Mouse (Mus musculus) mouse trophoblast stem cell (cell line): ENCODE data around the gene Acbd4.

Experiments used
- in situ Hi-C, 2 experiments: fragments of 300-500 bp; cut with MseI, MboI; formaldehyde crosslinking; loops; 2 replicates in 1 of 2; 3 replicates in 1 of 2; pipeline ENCODE4 v1.15.1; 2025

Gene Acbd4

DNA sequence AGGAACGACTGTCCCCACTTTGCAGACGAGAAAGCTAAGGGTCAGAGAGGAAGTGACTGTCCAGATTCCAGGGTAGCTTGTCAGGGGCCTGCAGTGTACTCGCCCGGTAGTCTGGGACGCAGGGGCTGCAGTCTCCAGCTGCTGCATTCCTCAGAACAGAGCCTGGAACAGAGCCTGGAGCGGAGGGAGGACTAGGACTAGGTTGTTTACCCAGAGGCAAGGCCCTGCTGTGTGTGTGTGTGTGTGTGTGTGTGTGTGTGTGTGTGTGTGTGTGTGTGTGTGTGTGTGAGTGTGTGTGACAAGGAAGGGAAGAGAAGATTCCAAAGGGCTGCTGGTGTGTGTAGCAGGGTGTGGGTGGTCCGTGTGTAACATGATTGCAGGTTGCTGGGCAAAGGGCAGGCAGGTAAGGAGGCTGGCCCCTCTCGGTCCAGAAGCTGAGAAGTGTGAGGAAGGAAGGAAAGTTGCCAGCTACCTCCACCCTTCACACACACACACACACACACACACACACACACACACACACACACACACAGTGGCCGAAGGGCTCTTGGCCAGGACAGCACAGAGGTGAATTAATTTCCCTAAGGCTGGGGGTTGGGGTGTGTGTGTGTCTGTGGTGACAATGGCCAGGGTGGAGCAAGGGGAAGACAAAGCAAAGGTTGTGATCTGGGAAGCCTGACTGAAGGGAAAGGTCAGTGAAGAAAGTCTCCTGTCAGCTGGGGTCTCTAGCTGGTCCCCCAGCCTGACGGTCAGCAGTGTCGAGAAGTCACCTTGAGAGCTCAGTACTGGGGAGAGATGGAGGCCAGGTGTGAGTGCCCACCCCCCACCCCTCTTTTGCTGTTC is 39.8 kb downstream of the Acbd4 start:
- in situ Hi-C loops, result no loop called here

DNA sequence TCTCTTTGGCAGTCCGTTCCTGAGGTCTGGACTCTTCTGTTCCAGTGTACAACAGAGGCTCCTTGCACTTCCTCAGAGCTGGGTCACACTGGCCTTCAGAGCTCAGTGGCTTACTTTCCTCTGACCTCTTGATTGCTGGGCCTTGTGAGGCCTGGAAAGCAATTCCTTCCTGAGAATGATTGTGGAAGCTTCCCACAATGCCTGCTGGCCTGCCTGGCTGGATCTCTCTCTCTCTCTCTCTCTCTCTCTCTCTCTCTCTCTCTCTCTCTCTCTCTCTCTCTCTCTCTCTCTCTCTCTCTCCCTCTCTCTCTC is 40.4 kb downstream of the Acbd4 start:
- in situ Hi-C loops, result no loop called here

DNA sequence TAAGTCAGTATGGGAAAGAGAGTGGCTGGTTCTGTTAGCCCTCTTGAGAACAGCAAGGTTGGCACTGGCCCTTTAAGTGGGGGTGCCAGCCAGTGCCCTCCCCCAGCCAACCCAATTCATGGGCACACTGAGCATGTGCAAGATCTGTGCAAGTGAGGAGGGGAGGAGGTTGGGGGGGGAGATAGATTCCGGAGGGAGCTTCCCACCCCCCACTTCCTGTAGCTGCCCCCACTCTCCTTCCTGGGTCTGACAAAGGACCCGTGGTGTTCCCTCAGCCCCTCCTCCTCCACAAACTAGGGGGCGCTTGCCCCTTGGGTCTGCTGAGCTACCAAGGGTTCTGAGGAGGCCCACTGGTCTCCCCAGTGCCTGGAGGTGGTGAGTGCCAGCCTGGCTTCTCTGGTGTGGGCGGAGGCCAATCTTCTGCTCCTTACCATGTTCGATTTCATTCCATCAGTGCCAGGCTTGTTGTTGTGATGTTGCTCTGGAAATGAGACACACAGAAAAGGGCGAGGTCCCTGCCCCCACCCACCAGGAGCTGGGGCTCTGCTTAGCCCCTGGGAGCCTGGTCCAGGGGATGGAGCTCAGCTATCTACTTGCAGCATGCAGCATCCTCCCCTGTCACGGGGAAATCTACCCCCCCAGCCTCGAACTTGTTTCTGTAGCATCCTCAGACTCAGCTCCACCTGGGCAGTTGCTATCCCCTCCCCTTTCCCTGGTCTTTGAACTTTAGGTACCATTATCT is 41.1 kb downstream of the Acbd4 start:
- in situ Hi-C loops, result no loop called here

DNA sequence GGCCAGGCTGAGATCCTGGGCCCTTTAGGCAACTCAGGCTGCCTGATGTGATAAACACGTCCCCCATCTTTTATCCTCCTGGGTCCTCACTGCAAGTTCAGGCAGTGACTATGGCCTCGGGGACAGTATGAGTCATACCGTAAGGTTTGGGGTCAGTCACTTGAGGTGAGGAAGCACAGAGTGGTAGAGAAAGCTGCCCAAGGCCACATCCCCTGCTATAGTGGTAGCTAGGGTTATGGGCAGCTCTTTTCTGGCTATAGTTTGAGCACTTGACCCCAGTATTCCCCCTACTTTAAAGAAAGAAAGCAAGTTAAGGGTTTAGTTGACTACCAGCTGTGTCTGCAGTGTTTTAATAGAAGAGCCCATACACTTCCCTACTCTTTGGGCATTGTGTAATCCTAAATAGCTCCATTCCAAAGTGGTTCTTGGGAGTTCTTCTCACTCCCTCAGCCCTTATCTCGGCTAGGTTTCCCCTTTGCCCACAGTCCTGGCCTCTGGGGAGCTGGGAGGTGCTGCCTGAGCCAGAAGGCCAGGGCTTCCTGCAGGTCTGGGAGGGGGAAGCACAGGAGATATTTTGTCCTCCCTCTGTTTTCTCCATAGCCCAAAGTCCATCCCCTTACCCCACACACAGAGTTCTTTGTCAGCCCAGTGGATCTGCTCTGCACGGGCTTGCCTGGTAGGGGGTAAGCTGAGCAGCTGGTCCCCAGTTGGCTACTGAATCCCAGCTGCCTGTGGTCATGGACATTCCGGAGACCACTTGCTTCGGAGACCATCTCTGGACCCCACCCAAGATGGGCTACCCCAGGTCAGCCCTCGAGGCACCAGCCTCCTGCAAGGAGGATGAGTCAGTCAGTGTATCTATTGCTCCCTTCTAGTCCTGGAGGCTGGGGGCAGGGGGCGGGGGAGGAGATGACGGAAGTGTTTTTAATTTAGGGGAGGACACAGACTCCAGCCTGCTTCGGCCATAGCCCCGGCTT is 43.1 kb downstream of the Acbd4 start:
- in situ Hi-C loops, result no loop called here

DNA sequence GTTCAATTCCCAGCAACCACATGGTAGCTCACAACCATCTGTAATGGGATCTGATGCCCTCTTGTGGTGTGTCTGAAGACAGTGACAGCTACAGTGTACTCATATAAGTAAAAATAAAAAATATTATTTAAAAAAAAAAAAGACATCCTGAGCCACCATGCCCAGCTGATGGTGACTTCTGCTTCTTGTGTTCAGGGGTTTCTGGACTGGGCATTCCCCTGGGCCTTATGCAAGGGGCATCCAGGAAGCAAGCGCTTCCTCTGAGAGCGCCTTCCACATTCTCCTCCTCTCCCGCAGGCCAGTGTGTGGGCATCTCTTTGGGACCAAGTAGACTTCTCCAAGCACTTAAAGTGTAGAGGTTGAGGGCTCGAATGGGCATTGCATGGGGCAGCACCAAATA is 44.9 kb downstream of the Acbd4 start:
- in situ Hi-C loops, result no loop called here

DNA sequence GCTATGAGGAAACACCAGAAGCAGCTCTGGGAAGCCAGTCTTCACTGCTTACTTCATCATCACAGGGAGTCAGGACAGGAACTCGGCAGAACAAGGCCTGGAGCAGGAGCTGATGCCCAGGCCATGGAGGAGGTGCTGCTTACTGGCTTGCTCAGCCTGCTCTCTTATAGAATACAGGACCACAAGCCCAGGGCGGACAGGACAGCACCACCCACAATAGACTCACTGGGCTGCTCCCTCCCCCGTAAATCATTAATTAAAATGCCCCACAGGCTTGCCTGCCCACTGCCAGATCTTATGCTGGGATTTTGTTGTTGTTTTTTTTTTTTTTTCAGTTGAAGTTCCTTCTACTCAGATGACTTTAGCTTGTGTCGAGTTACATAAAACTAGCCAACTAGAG is 46.3 kb downstream of the Acbd4 start:
- in situ Hi-C loops, result no loop called here

DNA sequence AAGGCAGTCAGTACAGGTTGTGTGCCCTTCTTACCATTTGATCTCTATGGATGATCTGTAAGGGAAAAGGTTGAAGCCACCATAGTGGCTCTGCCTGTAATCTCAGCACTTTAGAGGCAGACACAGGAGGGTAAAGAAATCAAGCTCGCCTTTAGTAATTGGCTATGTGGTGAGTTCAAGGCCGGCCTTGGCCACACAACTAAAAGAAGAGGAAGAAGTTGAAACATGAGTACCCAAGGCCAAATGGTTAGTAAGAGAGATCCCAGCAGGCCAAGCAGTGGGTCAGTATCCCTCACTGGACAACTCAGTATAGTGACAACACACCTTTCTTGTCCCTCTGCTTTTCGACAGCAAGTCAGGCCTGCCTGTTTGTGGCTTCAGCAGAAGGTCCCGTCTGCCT is 48.3 kb downstream of the Acbd4 start:
- in situ Hi-C loops, result no loop called here

DNA sequence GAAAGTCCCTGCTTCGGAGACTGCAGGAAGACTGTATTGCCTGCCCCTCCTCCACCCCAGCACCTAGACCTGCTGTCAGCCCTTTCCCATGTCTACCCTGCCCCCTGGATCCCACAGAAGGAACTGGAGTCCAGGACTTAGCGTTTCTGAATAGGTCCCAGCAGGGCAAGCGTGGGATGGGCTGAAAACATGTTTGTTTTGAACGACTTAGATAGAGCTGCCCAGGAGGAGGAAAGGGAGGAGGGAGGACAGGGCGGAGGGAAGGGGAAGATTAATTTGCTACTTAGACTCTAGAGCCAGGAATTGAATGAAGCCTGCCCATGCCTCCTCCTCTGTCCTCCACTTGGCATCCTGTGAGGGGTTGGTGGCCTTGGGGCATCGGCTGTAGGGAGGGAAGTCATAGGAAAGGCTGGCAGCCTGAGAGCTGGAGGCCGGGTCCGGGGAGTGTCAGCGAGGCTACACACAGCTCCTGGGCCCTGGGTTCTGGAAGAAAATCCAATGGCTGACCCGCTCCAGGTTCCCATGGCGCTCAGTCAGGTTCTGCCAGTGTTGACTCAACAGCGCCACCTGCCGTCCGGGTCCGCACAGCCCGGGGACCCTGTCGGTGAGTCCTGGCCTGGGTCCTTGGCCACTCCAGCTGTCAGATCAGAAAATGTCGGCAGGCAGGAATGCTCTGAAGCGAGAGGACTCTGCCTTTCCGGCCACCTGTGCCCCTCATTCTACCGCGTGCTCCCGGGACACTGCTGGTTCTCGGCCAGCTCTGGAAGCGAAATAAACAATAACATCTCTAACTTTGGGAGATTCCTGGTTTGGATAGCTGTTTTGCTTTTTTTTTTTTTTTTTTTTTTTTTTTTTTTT is 57.4 kb downstream of the Acbd4 start:
- in situ Hi-C loops, result loop anchor here (5.0 kb wide), 1 partner anchor 57 kb away; the partner anchor contains the start of genes Acbd4 (in 2 of the 2) and Plcd3 (in 2 of the 2)

DNA sequence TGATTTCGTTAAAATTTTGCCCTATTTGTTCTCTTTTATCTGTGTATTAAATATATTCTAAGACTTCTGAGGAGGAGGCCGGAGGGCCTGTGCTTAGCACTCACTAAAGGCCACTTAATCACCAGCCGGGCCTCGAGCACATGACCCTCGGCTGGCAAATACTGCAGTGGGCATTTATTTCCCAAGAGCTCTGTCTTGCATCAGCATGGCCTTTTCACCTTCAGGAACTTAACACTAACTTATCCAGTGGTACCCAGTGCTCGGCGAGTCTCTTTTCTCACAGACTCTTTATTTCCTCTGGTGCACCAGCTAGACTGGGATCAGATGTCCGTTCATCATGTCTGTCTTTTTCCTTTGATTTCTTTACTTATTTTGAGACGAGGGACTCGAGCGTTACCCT is 59.3 kb downstream of the Acbd4 start:
- in situ Hi-C loops, result no loop called here

DNA sequence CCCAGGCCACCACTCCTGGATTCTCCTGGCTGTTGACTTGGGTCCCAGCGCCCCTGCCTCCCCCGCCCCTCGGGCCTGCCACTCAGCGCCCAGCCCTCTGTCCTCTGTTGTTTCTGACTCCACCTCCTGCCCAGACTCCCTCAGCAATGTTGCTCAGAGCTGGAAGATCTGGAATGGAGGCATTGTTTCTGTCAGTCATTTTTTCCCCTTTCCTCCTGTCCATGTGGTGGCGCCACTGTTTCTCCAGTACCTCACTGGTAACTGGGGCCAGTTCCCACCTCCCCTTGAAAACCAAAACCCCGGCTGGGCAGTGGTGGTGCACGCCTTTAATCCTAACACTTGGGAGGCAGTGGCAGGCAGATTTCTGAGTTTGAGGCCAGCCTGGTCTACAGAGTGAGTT is 60.0 kb downstream of the Acbd4 start:
- in situ Hi-C loops, result no loop called here
